Mouse (Mus musculus): ENCODE data around the gene Napepld.
"Not testable (repeated sequence)": the region's sequence is repeated elsewhere in the genome, so short reads cannot be mapped to it uniquely, and the experiment has no call there.

The Napepld gene

DNA sequence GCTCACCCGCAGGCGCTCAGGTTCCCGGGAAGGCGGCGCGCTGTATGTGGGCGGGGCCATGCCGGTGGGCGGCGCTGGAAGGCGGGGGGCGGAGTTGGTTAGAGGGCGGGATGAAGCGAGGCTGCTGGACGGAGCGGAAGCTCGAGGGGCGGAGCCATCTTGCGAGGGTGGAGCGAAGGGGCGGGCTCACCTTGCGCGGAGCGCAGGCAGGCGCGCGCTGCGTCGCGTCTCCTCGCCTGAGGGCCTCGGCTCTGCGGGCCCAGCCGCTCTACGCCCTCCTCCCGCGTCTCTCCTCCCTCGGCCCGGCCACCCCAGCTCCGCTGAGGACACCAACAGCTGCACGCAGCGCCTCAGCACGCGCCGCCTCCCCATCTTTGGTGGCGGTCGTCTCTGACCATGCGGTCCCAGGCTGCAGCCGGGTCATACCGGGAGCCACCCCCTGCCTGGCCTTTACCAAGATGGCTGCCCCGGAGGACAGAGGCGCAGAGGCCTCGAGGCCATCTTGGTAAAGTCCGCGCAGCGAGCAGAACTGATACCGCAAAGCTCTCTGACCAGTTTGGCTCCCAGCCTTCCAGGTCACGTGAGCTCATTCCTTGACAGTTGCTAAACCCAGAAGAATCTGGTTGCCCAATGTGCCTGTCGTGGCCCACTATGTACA is at the start of gene Napepld:
Napepld (minus strand) TSS at position 46 of the 658 bp plus-strand sequence.
- DNase-seq (ENCODE audit: low read depth): peak; percentile 96

DNA sequence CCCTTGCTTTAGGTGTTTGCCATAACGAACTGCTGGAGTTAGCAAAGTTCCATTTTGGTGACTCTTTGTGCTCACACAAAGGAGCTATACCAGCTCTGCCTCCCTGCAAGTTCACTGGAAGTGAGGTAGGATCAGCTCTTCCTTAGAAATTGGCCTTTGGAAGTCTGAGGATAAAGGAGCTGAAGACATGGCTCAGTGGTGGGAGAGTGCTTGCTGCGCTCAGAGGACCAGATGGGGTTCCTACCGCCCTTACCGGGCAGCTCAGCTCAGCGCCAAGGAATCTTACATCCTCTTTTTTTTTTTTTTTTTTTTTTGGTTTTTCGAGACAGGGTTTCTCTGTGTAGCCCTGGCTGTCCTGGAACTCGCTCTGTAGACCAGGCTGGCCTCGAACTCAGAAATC is 44.8 kb upstream of the Napepld start:
- DNase-seq (ENCODE audit: low read depth): no peak

DNA sequence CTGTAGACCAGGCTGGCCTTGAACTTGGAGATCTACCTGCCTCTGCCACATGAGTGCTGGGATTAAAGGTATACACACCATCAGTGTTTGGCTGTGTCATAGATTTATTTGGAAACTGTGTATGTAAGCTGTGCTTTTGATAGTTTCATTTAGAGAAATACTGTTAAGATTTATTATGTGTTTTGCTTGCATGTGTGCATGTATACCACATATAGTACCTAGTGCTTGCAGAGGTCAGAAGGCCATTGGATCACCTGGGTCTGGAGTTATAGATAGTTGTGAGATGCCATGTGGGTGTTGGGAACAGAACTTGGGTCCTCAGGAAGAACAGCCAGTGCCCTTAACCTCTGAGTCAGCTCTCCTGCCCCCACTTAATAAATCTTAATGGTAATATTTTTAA is 43.5 kb upstream of the Napepld start:
- no peak for DNase-seq (ENCODE audit: low read depth)

DNA sequence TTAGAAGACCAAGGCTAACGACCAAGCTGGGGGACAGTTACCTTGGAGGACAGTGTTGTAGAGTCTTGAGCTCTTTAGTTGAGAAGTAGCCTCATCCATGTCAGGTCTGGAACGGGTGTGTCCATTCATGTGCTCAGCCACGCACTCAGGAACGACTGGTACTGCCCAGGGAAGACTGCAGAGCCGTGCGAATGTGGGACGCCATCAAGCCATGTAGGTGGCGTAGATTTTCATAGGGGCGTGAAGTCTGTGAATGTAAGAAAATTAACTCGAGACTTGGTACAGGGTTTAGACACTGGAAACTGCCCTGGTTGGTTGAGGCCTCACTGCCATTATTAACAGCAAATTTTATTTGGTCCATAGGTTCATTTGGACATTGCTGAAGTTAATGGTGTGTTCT is 42.4 kb upstream of the Napepld start:
- no peak for DNase-seq (ENCODE audit: low read depth)

DNA sequence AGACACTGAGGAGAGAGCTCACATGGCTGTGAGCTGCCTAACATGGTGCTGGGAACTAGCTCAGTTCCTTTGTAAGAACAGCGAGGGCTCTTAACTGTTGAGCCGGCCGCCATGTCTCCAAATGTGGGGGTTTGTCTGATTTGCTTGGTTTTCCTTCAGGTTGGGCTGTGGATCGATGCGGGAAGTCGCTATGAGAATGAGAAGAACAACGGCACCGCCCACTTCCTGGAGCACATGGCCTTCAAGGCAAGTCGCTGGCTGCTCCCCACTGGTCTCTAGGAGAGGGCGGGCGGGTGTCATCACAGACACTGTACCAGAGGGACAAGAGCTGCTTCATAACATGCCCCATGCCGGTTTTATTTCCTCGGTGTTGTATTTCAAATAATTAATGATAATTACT is 38.7 kb upstream of the Napepld start:
- no peak for DNase-seq (ENCODE audit: low read depth)

DNA sequence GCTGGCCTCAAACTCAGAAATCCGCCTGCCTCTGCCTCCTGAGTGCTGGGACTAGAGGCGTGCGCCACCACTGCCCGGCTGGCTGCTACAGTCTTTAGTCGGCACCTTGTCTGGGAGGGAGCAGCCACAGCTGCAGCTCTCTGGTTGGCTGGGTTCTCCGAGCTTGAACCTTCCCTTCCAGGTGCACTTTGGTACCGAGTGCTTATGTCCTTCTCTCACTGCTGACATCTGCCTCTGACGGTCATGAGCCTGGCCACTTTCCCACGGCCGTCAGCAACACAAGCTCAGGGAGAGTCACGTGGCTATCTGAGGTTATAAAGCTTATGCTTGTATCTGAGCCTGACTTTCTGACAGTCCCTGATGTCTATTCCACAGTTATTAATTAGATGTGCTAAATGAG is 37.9 kb upstream of the Napepld start:
- no peak for DNase-seq (ENCODE audit: low read depth)

DNA sequence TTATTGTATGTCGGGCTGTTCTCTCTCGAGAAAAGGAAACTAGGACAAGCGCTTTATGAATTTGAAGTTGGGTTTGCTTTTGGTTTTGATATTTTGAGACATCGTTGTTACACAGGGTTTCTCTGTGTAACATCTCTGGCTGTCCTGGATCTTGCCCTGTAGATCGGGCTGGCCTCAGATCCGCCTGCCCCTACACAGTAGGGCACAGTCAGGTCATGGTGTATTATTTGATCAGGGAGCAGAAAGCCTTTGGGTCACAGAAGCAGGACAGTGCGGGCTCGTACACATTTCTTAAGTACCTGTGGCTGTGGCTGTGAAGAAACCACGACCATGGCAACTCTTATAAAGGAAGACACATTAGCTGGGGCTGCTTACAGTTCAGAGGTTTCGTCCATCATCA is 36.4 kb upstream of the Napepld start:
- DNase-seq (ENCODE audit: low read depth): no peak

DNA sequence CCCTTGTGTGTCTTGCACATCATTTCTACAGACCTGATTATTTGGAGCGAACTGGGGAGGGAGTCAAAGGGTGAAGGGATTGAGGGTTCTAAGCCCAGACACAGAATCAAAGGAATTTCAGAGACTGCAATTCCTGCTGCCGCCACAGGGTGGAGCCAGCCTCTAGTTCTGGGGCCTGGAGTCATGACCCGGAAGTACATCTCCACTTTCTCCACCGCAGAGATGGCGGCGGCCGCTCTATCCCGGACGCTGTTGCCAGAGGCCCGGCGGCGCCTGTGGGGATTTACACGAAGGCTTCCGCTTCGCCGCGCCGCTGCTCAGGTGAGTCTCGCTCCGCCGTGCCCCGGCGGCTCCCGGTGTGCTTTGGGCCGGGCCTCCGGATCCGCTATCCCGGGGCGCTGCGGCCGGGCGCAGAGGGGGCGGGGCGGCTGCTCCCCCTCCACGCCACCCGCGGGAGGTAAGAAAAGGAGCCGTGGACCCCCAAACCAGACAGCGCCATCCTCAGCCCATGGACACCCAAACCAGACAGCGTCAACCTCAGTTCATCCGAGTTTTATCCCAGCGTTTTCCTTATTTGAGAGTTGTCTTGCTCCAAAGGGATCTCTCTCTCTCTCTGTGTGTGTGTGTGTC is 35.9 kb upstream of the Napepld start, which contains the start of gene Pmpcb:
Pmpcb (plus strand) TSS at position 186 of the 630 bp plus-strand sequence.
- DNase-seq (ENCODE audit: low read depth): peak; percentile 44

DNA sequence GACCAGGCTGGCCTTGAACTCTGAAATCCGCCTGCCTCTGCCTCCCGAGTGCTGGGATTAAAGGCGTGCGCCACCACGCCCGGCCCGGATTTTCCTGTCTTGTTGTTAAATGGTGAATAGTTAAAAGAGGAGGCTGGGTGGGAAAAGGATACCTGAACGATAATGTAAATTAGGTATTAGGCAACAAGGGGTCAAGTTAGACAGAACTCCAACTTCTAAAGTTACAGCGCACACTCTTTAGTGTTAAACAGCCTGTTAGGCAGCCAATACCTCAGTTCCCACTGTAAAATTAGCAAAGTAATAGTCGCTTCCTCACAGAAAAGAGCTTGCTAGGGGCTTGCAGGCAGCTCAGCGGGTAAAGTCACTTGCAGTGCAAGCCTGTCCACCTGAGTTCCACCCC is 34.9 kb upstream of the Napepld start:
- no peak for DNase-seq (ENCODE audit: low read depth)

DNA sequence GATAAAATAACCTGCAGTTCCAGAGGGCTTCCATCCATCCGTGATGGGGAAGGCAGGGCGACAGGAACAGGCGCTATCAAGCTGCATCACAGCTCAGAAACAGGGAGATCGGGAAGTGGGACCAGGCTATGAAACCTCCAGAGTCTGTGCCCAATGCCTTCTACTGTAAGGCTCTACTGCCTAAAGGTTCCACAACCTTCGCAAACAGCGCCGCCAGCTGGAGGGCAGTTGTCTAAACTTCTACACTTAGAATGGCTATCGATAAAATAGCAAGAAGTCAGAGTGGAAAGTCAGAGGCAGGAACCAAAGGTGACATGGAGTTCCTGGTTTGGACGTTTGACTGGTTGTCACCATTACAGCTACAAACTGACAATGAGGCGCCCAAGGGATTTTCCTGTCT is 34.4 kb upstream of the Napepld start:
- DNase-seq (ENCODE audit: low read depth): peak; percentile 33

DNA sequence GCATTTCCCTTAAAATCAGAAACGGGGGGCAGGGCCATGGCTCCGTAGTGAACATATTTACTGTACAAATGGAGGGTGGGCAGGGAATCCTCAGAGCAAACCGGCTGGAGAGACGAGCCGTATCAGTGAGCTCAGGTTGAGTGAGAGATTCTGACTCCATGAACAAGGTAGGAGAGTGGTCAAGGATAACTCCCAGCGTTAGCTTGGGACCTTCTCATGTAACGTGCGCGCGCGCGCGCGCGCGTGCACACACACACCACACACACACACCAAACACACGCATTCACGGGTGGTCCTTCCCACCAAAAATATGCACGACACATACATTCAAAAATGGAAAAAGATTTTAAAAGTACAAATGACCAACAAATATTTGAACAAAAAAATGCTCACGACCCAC is 33.9 kb upstream of the Napepld start:
- DNase-seq (ENCODE audit: low read depth): no peak

DNA sequence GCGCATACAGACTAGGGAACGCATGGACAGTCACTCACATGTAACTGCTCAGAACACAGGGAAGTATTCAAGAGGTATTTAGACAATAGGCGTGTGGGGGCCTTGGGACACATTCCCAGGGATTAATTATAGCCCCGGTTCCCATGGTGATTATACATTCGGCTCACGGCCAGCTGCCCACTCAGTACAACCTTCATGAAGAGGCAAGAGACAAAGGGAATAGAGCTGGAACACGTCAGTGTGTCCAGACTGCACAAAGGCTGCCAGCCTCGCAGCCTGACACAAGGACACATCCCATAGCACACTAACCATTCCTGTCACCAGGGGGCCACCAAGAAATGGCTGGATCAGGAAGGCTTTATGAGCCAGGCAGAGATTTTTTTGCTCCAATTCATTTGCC is 31.7 kb upstream of the Napepld start:
- no peak for DNase-seq (ENCODE audit: low read depth)

DNA sequence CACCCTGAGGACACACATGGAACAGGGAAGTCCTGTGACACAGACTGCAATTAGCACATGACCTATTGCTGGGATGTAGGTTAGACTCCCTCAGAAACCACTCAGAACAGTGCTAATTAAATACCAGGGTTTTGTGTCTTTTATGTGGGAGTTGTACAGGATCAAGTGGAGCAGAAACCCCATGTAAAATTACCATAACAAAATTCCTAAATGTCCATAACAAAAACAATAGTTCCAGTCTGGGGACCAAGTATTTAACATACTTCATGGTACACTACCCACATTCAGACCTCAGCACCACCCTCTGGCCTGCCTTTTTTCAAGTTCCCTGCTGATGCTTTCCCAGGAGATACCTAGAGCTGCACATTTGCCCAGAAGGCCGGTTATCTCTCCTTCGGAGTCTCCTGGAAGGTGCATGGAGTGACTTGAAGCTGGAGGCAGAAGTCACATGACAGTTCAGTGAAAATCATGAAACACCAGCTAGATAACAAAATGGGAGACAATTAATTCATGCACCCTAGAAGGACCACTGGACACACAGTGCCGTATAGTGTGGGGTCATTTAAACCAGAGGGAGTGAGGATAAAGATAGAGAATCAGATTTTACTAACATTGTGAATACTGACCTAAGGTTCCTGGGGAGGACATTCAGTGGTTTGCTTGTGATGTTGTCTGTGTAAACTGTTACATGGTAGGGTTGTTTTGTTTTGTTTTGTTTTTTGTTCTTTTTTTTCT is 31.1 kb upstream of the Napepld start:
- no peak for DNase-seq (ENCODE audit: low read depth)

DNA sequence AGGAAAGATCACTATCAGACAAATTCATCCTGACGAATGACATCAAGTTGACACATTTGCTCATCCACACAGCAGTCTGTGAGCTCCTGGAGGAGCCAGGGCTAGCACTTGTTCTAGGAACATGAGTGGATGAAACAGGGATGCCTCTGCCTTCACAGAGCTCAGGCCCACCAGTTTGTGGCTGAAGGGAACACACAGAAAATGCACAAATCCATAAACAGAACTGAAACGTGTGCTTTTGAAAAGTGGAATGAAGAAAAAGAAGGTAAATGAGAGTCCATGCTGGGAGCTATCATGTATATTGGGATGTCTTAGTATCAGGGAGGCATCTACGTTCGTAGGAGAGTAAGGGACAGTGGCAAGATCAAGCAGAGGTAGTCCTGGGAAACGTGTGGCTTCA is 27.9 kb upstream of the Napepld start:
- DNase-seq (ENCODE audit: low read depth): no peak

DNA sequence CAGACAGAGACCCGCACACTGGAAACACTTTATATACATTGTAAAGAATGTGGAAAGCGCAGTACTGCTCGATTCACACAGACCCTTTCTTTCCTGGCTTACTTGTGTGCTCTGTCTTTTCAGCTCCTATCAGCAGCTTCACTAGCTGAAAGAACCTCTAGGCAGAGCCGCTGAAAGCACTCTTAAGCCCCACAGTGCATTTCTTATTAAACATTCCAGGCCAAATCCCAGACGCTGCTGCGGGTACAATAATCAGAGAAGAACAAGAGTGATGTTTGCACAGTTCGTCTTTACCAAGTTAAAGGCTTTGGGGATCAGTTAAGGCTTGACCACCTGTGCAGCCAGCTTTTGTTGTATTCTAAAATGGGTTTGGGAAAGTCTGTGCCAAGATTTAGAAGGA is 23.7 kb upstream of the Napepld start:
- no peak for DNase-seq (ENCODE audit: low read depth)

DNA sequence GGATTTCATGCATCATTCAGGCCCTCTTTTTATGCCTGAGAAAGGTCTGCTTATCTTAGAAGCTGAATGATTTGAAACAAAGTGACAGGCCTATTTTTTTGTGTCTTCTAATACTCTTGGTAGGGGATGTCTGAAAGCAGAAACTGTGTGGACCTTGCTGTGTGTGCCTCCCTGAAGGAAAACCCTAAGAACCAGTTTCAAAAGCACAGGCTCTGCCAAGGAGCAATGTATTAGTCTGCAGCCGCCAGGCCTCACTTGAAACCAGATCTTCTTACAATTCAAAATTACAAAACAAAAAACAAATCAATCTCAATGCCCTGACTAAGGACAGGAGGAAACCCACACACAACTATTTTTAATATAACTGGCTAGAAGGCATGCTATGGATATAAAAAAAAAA is 23.2 kb upstream of the Napepld start:
- peak; percentile 38 for DNase-seq (ENCODE audit: low read depth)

DNA sequence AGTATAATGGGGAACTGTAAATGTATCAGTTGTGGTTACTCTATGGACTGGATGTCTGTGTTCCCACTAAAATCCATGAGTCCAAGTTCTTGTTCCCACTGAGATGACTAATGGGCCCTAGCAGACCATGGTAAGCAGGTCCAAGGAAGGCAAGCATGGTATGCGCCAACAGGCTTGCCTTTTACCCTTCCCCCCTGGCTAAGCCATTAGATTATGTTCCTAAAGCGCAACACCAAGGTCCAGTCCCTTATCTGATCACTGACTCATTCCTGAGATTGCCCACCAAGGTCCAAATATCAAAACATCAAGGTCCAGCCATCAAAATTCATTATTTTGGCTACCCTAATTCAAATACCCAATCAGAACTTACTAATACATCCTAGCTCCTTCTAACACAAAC is 18.0 kb upstream of the Napepld start:
- no peak for DNase-seq (ENCODE audit: low read depth)

DNA sequence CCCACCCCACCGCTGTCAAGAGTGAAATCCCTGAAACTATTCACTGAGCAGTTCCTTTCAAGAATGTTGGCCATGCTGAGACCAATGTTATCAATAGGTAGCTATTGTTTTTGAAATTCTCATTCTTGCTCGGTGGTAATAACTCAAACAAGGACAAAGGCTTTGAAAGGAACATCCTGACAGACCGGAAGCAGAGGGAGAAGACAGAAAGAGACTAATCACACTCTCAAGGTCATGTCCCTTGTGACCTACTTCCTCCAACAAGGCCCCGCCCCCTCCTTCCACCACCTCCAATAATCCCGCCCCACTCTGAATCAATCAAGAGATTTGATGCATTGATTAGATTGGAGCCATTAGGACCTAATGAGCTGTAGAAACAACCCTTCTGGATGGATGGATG is 17.4 kb upstream of the Napepld start:
- no peak for DNase-seq (ENCODE audit: low read depth)

DNA sequence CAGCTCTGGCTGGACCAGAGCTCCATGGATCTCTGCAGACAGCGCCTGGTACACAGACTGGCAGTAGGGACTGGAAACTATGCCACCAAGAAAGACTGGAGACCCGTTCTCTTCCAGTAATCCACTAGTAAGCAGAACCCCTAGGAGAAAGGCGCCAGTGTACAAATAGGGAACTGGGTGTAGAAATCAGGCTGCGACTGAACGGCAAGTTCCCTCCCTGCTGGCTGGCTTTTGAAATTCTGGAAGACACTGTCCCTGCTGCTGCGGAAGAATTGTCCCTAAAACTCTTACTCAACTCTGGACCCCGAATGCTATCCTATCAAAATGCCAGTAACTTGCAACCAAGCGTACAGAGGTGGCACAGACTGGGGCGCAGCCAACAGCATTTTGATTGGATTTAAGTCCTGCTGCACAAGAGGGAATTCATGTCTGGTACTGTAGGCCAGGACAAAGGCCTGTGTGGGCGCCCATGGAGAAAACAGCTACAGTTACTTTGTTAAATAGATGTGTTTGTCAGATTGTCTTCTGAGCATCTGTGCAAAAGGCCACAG is 16.0 kb upstream of the Napepld start:
- DNase-seq (ENCODE audit: low read depth): no peak

DNA sequence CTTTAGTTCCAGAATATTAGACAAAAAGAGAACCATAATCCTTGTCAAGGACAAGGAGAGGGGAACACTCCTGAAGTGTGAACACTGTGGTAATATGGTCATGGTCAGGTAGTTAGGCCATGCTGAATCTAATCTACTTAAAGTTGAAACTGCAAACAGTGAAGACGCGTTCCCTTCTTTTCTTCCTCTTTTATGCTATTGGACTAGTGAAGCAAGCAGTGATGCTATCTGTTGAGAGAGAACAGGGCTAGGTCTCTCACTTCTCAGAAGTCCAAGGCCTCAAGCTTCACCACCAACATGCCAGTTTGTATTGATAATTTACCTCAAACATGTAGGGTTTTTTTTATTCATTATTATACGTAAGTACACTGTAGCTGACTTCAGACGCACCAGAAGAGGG is 13.3 kb upstream of the Napepld start:
- no peak for DNase-seq (ENCODE audit: low read depth)

DNA sequence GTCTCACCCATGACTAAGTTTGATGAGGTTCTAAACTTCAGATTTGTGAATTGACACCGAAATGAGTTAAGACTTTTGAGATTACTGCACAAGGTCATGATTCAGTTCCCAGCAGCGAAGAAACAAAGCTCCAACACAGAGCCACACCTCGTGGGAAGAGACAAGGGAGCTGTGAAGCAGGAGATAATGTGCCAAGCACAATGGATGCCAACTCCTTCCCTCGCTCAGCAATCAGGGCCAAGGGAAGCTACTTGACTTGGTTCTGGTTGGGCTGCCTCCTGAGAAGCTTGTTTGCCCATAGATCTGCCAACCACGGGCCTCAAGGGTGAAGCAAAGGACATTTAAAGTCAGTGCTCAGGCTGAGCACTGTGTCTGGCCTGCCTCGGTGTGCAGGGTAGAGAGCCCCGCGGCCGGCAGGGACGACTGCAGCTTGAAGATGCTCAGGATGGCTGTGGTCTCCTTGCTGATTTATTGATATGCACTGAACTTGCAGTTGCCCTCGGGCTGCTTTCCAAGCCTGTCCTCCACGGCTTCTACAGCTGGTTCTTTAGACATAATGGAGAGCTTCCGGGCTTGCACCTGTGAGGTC is 11.0 kb upstream of the Napepld start:
- DNase-seq (ENCODE audit: low read depth): no peak

DNA sequence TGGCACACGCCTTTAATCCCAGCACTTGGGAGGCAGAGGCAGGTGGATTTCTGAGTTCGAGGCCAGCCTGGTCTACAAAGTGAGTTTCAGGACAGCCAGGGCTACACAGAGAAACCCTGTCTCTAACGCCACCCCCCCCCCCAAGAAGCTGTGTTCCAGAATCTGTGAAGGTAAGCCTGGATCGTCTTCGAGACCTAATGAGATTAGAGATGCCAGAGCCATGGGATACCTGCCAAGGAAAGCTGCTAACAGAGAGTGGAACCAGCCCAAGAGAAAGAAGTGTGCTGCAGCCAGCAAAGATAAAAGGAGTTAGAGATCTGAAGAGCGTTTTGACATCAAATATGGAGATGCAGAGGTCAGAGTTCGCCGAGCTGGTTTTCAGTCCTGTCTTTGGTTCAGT is 6.8 kb upstream of the Napepld start:
- not testable (repeated sequence) for DNase-seq (ENCODE audit: low read depth)

DNA sequence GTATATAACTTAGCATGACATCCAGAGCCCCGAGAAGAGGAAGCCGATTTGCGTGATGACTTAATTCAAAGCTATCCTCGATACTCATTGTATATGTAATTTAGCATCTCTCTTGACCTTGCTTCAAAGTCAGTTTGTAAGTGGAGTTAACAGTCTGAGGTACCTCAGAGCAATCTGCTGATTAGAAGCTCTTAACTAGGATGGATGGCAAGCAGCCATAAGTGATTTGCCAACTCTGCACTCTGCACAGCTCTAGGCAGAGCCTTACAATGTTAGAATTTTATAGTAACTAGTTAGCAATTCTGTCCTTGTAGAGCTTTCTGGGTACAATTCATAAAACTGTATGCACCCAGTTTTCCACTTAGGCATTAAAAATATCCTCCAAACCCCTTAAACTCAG is 5.3 kb upstream of the Napepld start:
- DNase-seq (ENCODE audit: low read depth): no peak
